Mouse (Mus musculus): ENCODE results near the gene Rab30. TPM values are rescaled to one million over a fixed set of nuclear protein-coding genes. Genes with fewer than 3 reads are reported as not detected.

The Rab30 gene
- polyA plus RNA-seq, 2 experiments, result 12.6 to 22.7 TPM

- Histone ChIP-seq H3K9ac (ENCODE audit: low read depth, low read length, severe bottlenecking) (no peak overlapping the region), H3K9me3 (ENCODE audit: control insufficient read depth, low read length) (no peaks in the 10 kb centered on the region), H3K4me3 (replicated peaks; ENCODE audit: low read length) (no peak overlapping the region), H3K36me3 (ENCODE audit: control insufficient read depth, insufficient read depth, low read length) (no peaks in the 10 kb centered on the region), H3K4me1 (ENCODE audit: control insufficient read depth, insufficient read depth, low read length) (peaks cover 28% of the 10 kb centered on the region), H3K27me3 (ENCODE audit: control insufficient read depth, insufficient read depth, low read length) (no peaks in the 10 kb centered on the region), H3K27ac (replicated peaks; ENCODE audit: low read depth, low read length) (no peak overlapping the region), H3K4me2 (replicated peaks; ENCODE audit: low read depth, low read length, severe bottlenecking) (no peak overlapping the region)
- ATAC-seq (ENCODE audit: low FRiP score, low read depth), result no peak
- 94% methylated on average over 3 of the region's 3 CpGs for WGBS
- DNase-seq (ENCODE audit: low spot score), result no peak
- TF ChIP-seq POLR2A (IDR thresholded peaks at IDR 0.05; ENCODE audit: borderline replicate concordance, extremely low read depth, insufficient read depth, insufficient read length), result no peak
Observed at GRCm38 (mm10) chr7:92773006-92773405, 31.6 kb downstream of the Rab30 start.

- ATAC-seq (ENCODE audit: low FRiP score, low read depth) (no peak), DNase-seq (ENCODE audit: low spot score) (no peak)
- Histone ChIP-seq H3K4me2 (replicated peaks; ENCODE audit: low read depth, low read length, severe bottlenecking) (no peak overlapping the region), H3K9me3 (ENCODE audit: control insufficient read depth, low read length) (no peaks in the 10 kb centered on the region), H3K36me3 (ENCODE audit: control insufficient read depth, insufficient read depth, low read length) (no peaks in the 10 kb centered on the region), H3K4me3 (replicated peaks; ENCODE audit: low read length) (no peak overlapping the region), H3K9ac (ENCODE audit: low read depth, low read length, severe bottlenecking) (no peak overlapping the region), H3K27ac (replicated peaks; ENCODE audit: low read depth, low read length) (no peak overlapping the region), H3K4me1 (ENCODE audit: control insufficient read depth, insufficient read depth, low read length) (peaks cover 30% of the 10 kb centered on the region), H3K27me3 (ENCODE audit: control insufficient read depth, insufficient read depth, low read length) (no peaks in the 10 kb centered on the region)
- 88% methylated on average over 3 of the region's 3 CpGs for WGBS
- no peak for TF ChIP-seq POLR2A (IDR thresholded peaks at IDR 0.05; ENCODE audit: borderline replicate concordance, extremely low read depth, insufficient read depth, insufficient read length)
Observed at GRCm38 (mm10) chr7:92773596-92773995, 32.2 kb downstream of the Rab30 start.

GRCm38 (mm10) chr7:92774741-92775140, 33.3 kb downstream of the Rab30 start:
- Histone ChIP-seq H3K9me3 (ENCODE audit: control insufficient read depth, low read length) (no peaks in the 10 kb centered on the region), H3K4me3 (replicated peaks; ENCODE audit: low read length) (no peak overlapping the region), H3K27me3 (ENCODE audit: control insufficient read depth, insufficient read depth, low read length) (no peaks in the 10 kb centered on the region), H3K9ac (ENCODE audit: low read depth, low read length, severe bottlenecking) (no peak overlapping the region), H3K4me2 (replicated peaks; ENCODE audit: low read depth, low read length, severe bottlenecking) (no peak overlapping the region), H3K36me3 (ENCODE audit: control insufficient read depth, insufficient read depth, low read length) (no peaks in the 10 kb centered on the region), H3K4me1 (ENCODE audit: control insufficient read depth, insufficient read depth, low read length) (peaks cover 26% of the 10 kb centered on the region), H3K27ac (replicated peaks; ENCODE audit: low read depth, low read length) (0 out of 2 replicates have a peak overlapping the region, but pooled peaks have one; percentile 3)
- no peak for DNase-seq (ENCODE audit: low spot score)
- WGBS, result 82% methylated on average over 5 of the region's 5 CpGs
- no peak for TF ChIP-seq POLR2A (IDR thresholded peaks at IDR 0.05; ENCODE audit: borderline replicate concordance, extremely low read depth, insufficient read depth, insufficient read length)
- ATAC-seq (ENCODE audit: low FRiP score, low read depth), result no peak

- ATAC-seq (ENCODE audit: low FRiP score, low read depth) (no peak), DNase-seq (ENCODE audit: low spot score) (peak; percentile 10)
- Histone ChIP-seq H3K9me3 (ENCODE audit: control insufficient read depth, low read length) (no peaks in the 10 kb centered on the region), H3K4me2 (replicated peaks; ENCODE audit: low read depth, low read length, severe bottlenecking) (no peak overlapping the region), H3K4me3 (replicated peaks; ENCODE audit: low read length) (no peak overlapping the region), H3K36me3 (ENCODE audit: control insufficient read depth, insufficient read depth, low read length) (no peaks in the 10 kb centered on the region), H3K27me3 (ENCODE audit: control insufficient read depth, insufficient read depth, low read length) (no peaks in the 10 kb centered on the region), H3K4me1 (ENCODE audit: control insufficient read depth, insufficient read depth, low read length) (peaks cover 26% of the 10 kb centered on the region), H3K27ac (replicated peaks; ENCODE audit: low read depth, low read length) (peak overlapping the region; percentile 93), H3K9ac (ENCODE audit: low read depth, low read length, severe bottlenecking) (no peak overlapping the region)
- TF ChIP-seq POLR2A (IDR thresholded peaks at IDR 0.05; ENCODE audit: borderline replicate concordance, extremely low read depth, insufficient read depth, insufficient read length), result no peak
- 21% methylated on average over 2 of the region's 2 CpGs for WGBS
Observed at GRCm38 (mm10) chr7:92775703-92776102, 34.3 kb downstream of the Rab30 start.

- peak overlapping the region; percentile 49; the same call in 1 of the 2 replicates for H3K9ac ChIP-seq (ENCODE audit: low read depth, low read length, severe bottlenecking)
- no peak for TF ChIP-seq POLR2A (IDR thresholded peaks at IDR 0.05; ENCODE audit: borderline replicate concordance, extremely low read depth, insufficient read depth, insufficient read length)
- H3K27me3 ChIP-seq (ENCODE audit: control insufficient read depth, insufficient read depth, low read length), result no peaks in the 10 kb centered on the region
- 35% methylated on average over 4 of the region's 4 CpGs for WGBS
- no peaks in the 10 kb centered on the region for H3K9me3 ChIP-seq (ENCODE audit: control insufficient read depth, low read length)
- H3K27ac ChIP-seq (replicated peaks; ENCODE audit: low read depth, low read length), result peak overlapping the region; percentile 93
- no peaks in the 10 kb centered on the region for H3K36me3 ChIP-seq (ENCODE audit: control insufficient read depth, insufficient read depth, low read length)
- ATAC-seq (ENCODE audit: low FRiP score, low read depth), result 0 out of 2 replicates have a peak, but pooled peaks have one; percentile 23
- H3K4me1 ChIP-seq (ENCODE audit: control insufficient read depth, insufficient read depth, low read length), result peaks cover 26% of the 10 kb centered on the region
- peak overlapping the region; percentile 60 for H3K4me2 ChIP-seq (replicated peaks; ENCODE audit: low read depth, low read length, severe bottlenecking)
- peak; percentile 40 for DNase-seq (ENCODE audit: low spot score)
- peak overlapping the region; percentile 36; the same call in 1 of the 2 replicates for H3K4me3 ChIP-seq (replicated peaks; ENCODE audit: low read length)
Observed at GRCm38 (mm10) chr7:92776647-92777046, 35.2 kb downstream of the Rab30 start.
